Mouse (Mus musculus): ENCODE results near the gene Rnf212. TPM values are rescaled to one million over a fixed set of nuclear protein-coding genes. Genes with fewer than 3 reads are reported as not detected.

Rnf212 gene
- polyA plus RNA-seq, 1 experiment from 2014 or later: 0.95 TPM

DNA sequence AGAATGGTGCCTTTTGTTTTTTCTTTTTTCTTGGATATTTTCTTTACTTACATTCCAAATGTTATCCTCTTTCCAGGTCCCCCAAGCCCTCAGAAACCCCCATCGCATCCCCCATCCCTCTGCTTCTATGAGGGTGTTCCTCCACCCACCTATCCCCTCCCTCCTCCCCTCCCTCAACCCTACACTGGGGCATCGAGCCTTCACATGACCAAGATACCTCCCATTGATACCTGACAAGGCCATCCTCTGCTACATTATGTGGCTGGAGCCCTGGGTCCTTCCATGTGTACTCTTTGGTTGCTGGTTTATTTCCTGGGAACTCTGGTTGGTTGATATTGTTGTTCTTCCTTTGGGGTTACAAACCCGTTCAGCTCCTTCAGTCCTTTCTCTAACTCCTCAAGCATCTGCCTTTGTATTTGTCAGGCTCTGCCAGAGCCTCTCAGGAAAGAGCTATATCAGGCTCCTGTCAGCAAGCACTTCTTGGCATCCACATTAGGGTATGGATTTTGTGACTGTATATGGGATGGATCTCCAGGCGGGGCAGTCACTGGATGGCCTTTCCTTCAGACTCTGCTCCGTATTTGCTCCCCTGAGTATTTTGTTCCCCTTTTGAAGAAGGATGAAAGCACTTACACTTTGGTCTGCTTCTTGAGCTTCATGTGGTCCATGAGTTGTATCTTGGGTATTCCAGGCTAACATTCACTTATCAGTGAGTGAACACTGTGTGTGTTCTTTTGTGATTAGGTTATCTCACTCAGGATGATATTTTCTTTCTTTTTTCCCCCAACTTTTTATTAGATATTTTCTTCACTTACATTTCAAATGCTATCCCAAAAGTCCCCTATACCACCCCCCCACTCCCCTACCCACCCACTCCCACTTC, 24.2 kb downstream of the Rnf212 start:
- ATAC-seq (replicated peaks; ENCODE audit: low FRiP score) (no peak), DNase-seq (ENCODE audit: low spot score) (no peak)

DNA sequence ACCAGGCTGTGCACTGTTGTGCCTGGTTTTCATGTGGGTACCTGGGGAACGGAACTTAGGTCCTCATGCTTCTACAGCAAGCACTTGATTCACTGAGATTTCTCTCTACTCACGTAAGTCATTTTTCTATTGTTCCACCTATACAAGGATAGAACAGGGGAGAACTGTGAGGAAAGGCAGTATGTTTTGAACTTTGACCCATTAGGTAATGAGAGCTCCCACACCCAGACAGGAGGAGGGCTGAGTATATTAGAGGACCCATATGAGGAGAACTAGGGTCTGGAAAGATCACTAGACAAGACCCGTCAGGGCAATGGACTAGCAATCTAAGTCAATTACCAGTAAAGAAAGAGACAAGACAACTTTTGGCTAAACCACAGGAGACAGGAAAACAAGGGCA, 30.2 kb downstream of the Rnf212 start:
- H3K27ac ChIP-seq (ENCODE audit: low read depth, low read length): no peak overlapping the region
- H3K4me3 ChIP-seq (ENCODE audit: low read depth, low read length): no peak overlapping the region
- no peaks in the 10 kb centered on the region for H3K27me3 ChIP-seq (ENCODE audit: control insufficient read depth, insufficient read depth, low read length)
- no peak overlapping the region for H3K4me2 ChIP-seq (ENCODE audit: low read depth, low read length, severe bottlenecking)
- no peaks in the 10 kb centered on the region for H3K36me3 ChIP-seq (ENCODE audit: control insufficient read depth, insufficient read depth, low read length)
- no peaks in the 10 kb centered on the region for H3K9me3 ChIP-seq (ENCODE audit: control insufficient read depth, low read length)
- no peaks in the 10 kb centered on the region for H3K4me1 ChIP-seq (replicated peaks; ENCODE audit: control insufficient read depth, insufficient read depth, low read length)
- DNase-seq (ENCODE audit: low spot score) (no peak), ATAC-seq (replicated peaks; ENCODE audit: low FRiP score) (no peak)
- WGBS: 86% methylated on average over 3 of the region's 3 CpGs
- no peak overlapping the region for H3K9ac ChIP-seq (ENCODE audit: low read length)

More for the DNA sequence above, 24.2 kb downstream of the Rnf212 start:
- no peaks in the 10 kb centered on the region for H3K4me1 ChIP-seq (replicated peaks; ENCODE audit: control insufficient read depth, insufficient read depth, low read length)
- WGBS: 81% methylated on average over 5 of the region's 5 CpGs
- no peaks in the 10 kb centered on the region for H3K36me3 ChIP-seq (ENCODE audit: control insufficient read depth, insufficient read depth, low read length)
- H3K4me2 ChIP-seq (ENCODE audit: low read depth, low read length, severe bottlenecking): no peak overlapping the region
- H3K4me3 ChIP-seq (ENCODE audit: low read depth, low read length): no peak overlapping the region
- no peak overlapping the region for H3K27ac ChIP-seq (ENCODE audit: low read depth, low read length)
- H3K9ac ChIP-seq (ENCODE audit: low read length): no peak overlapping the region
- H3K9me3 ChIP-seq (ENCODE audit: control insufficient read depth, low read length): no peaks in the 10 kb centered on the region
- H3K27me3 ChIP-seq (ENCODE audit: control insufficient read depth, insufficient read depth, low read length): no peaks in the 10 kb centered on the region

DNA sequence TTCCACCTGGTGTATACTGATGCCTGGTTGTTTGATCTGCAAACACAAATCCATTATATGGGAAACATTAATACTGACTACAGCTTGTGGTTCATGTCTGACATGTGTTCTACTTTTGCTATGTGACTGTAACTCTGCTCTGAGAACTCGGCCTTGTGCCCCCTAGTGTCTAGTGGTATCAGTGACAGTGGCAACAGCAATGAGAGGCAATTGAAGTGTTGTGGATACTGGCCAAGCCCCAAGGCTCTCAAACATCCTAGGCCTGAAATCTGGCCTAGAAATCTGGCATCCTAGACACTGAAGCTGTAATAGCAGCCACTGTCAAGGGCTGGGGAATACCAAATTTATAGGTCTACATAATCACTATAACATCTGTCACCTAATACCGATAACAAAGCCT, 30.9 kb downstream of the Rnf212 start:
- H3K27me3 ChIP-seq (ENCODE audit: control insufficient read depth, insufficient read depth, low read length): no peaks in the 10 kb centered on the region
- no peak overlapping the region for H3K9ac ChIP-seq (ENCODE audit: low read length)
- DNase-seq (ENCODE audit: low spot score) (no peak), ATAC-seq (replicated peaks; ENCODE audit: low FRiP score) (no peak)
- H3K9me3 ChIP-seq (ENCODE audit: control insufficient read depth, low read length): no peaks in the 10 kb centered on the region
- no peak overlapping the region for H3K4me3 ChIP-seq (ENCODE audit: low read depth, low read length)
- no peaks in the 10 kb centered on the region for H3K36me3 ChIP-seq (ENCODE audit: control insufficient read depth, insufficient read depth, low read length)
- WGBS: 73% methylated on average over 2 of the region's 2 CpGs
- H3K4me1 ChIP-seq (replicated peaks; ENCODE audit: control insufficient read depth, insufficient read depth, low read length): no peaks in the 10 kb centered on the region
- H3K27ac ChIP-seq (ENCODE audit: low read depth, low read length): no peak overlapping the region
- no peak overlapping the region for H3K4me2 ChIP-seq (ENCODE audit: low read depth, low read length, severe bottlenecking)

DNA sequence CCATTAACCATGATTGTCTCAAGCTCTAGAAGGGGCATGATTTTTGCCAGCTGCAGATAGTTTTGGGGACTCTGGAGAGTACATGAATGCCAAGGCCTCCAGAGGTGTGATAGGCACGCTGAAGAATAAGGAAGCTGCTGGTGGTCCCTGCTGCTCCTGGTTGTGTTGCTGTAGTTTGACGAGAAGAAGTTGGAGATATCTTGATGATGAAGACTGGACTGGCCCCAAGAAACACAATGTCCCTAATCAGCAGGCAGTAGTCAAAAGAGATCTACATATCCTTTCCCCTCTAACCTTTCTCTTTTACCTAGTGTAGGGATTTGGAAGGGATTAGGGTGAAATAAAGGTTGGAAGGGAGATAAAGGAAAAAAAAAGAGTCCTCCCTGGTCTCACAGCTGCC, 32.2 kb downstream of the Rnf212 start:
- no peak overlapping the region for H3K27ac ChIP-seq (ENCODE audit: low read depth, low read length)
- H3K9me3 ChIP-seq (ENCODE audit: control insufficient read depth, low read length): no peaks in the 10 kb centered on the region
- H3K9ac ChIP-seq (ENCODE audit: low read length): no peak overlapping the region
- H3K27me3 ChIP-seq (ENCODE audit: control insufficient read depth, insufficient read depth, low read length): no peaks in the 10 kb centered on the region
- DNase-seq (ENCODE audit: low spot score) (no peak), ATAC-seq (replicated peaks; ENCODE audit: low FRiP score) (no peak)
- WGBS: 56% methylated on average over 2 of the region's 2 CpGs
- no peaks in the 10 kb centered on the region for H3K4me1 ChIP-seq (replicated peaks; ENCODE audit: control insufficient read depth, insufficient read depth, low read length)
- H3K4me2 ChIP-seq (ENCODE audit: low read depth, low read length, severe bottlenecking): no peak overlapping the region
- H3K36me3 ChIP-seq (ENCODE audit: control insufficient read depth, insufficient read depth, low read length): no peaks in the 10 kb centered on the region
- H3K4me3 ChIP-seq (ENCODE audit: low read depth, low read length): no peak overlapping the region

DNA sequence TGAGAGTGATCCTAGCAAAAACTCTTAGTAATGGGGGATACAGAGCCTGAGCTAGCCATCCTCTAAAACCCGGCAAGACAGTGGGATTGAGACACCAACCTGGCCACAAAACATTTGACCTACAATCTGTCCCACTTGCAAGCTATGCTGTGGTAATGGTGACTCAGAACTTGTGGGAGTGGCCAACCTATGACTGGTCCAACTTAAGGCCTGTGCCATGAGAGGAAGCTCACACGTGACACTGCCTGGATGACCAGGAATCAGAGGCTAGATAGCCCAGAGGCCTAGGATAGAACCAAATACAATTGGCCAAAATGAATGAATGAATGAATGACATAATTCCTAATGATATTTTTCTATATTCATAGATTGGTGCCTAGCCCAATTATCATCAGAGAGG, 32.9 kb downstream of the Rnf212 start:
- Histone ChIP-seq H3K9ac (ENCODE audit: low read length) (no peak overlapping the region), H3K4me2 (ENCODE audit: low read depth, low read length, severe bottlenecking) (no peak overlapping the region), H3K27me3 (ENCODE audit: control insufficient read depth, insufficient read depth, low read length) (no peaks in the 10 kb centered on the region), H3K27ac (ENCODE audit: low read depth, low read length) (no peak overlapping the region), H3K4me3 (ENCODE audit: low read depth, low read length) (no peak overlapping the region), H3K4me1 (replicated peaks; ENCODE audit: control insufficient read depth, insufficient read depth, low read length) (no peaks in the 10 kb centered on the region), H3K9me3 (ENCODE audit: control insufficient read depth, low read length) (no peaks in the 10 kb centered on the region), H3K36me3 (ENCODE audit: control insufficient read depth, insufficient read depth, low read length) (no peaks in the 10 kb centered on the region)
- 86% methylated on average over 2 of the region's 2 CpGs for WGBS
- DNase-seq (ENCODE audit: low spot score): no peak
- ATAC-seq (replicated peaks; ENCODE audit: low FRiP score): no peak

DNA sequence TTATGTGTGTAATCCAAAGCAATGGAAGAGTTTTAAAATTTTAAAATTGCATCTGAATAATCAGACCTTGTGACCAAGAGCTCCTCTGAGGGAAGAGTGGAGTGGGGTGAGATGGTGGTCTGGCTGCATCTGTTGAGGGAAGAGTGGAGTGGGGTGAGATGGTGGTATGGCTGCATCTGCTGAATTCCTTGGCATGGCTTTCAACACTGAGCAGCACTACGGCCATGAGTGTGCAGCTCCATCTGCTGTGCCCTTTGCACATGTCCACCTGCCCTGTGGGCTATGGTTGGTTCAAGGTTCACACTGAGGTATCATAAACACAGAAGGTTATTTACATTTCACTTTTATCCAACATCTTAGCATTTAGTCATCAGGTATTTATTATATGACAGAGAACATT, 47.4 kb downstream of the Rnf212 start:
- Histone ChIP-seq H3K4me2 (ENCODE audit: low read depth, low read length, severe bottlenecking) (no peak overlapping the region), H3K27ac (ENCODE audit: low read depth, low read length) (no peak overlapping the region), H3K4me1 (replicated peaks; ENCODE audit: control insufficient read depth, insufficient read depth, low read length) (no peaks in the 10 kb centered on the region), H3K9ac (ENCODE audit: low read length) (no peak overlapping the region), H3K4me3 (ENCODE audit: low read depth, low read length) (no peak overlapping the region), H3K9me3 (ENCODE audit: control insufficient read depth, low read length) (no peaks in the 10 kb centered on the region), H3K27me3 (ENCODE audit: control insufficient read depth, insufficient read depth, low read length) (no peaks in the 10 kb centered on the region), H3K36me3 (ENCODE audit: control insufficient read depth, insufficient read depth, low read length) (no peaks in the 10 kb centered on the region)
- DNase-seq (ENCODE audit: low spot score) (no peak), ATAC-seq (replicated peaks; ENCODE audit: low FRiP score) (no peak)
- 88% methylated on average over 1 of the region's 1 CpGs for WGBS

DNA sequence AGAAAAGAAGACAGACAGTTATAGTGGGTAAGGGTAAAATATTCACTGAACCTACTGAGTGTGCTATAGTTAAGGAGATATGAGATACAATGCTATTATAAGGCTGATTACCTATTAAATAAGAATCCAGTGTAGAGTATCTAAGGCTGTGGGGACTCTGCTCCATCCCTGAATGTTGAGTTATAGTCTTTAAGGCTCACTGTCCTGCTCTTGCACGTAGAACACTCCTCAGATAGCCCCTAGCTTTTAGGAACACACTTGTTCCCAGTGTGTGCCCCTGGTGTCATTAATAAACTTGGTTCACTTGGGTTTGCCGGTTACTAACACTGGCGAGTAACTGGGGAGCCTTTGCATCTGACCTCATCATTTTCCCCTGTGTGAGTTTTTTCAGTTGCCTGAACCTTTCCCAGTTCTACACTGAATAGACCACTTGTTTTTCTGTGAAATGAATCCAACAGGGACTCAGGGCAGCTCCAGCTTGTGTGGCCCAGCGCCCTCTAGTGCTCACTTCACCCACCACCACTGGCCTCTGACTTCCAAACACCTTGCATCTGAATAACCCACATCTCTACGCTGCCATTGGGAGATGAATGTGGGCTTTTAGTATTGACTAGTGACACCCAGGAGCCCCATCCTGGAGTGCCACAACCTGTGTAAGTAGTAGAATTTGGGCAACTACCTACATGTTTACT, 48.1 kb downstream of the Rnf212 start:
- Histone ChIP-seq H3K27ac (ENCODE audit: low read depth, low read length) (no peak overlapping the region), H3K9ac (ENCODE audit: low read length) (no peak overlapping the region), H3K27me3 (ENCODE audit: control insufficient read depth, insufficient read depth, low read length) (no peaks in the 10 kb centered on the region), H3K4me3 (ENCODE audit: low read depth, low read length) (no peak overlapping the region), H3K9me3 (ENCODE audit: control insufficient read depth, low read length) (no peaks in the 10 kb centered on the region), H3K36me3 (ENCODE audit: control insufficient read depth, insufficient read depth, low read length) (no peaks in the 10 kb centered on the region), H3K4me2 (ENCODE audit: low read depth, low read length, severe bottlenecking) (no peak overlapping the region), H3K4me1 (replicated peaks; ENCODE audit: control insufficient read depth, insufficient read depth, low read length) (no peaks in the 10 kb centered on the region)
- ATAC-seq (replicated peaks; ENCODE audit: low FRiP score): peak; percentile 91
- peak; percentile 86 for DNase-seq (ENCODE audit: low spot score)
- WGBS: 21% methylated on average over 5 of the region's 5 CpGs

DNA sequence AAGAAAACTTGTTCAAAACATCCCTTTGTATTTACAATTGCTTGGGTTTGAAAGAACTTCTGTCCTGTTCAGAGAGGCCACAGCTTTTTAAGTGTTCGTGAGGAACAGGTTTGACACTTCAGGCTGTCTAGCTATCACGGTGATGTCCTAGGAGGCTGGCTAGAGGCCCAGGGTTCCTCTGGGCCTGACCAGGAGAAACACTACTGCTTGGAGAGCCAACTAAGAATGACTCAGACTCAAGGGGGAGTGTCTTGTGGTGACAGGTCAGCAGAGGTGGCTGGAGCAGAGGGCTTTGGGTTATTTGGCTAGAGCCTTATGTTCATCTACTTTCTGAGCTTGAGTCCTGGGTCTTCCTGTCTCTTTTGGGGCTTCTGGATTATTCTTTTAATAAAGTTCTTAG, 50.8 kb downstream of the Rnf212 start:
- Histone ChIP-seq H3K4me2 (ENCODE audit: low read depth, low read length, severe bottlenecking) (no peak overlapping the region), H3K9me3 (ENCODE audit: control insufficient read depth, low read length) (no peaks in the 10 kb centered on the region), H3K4me3 (ENCODE audit: low read depth, low read length) (no peak overlapping the region), H3K4me1 (replicated peaks; ENCODE audit: control insufficient read depth, insufficient read depth, low read length) (no peaks in the 10 kb centered on the region), H3K9ac (ENCODE audit: low read length) (no peak overlapping the region), H3K27ac (ENCODE audit: low read depth, low read length) (no peak overlapping the region), H3K27me3 (ENCODE audit: control insufficient read depth, insufficient read depth, low read length) (no peaks in the 10 kb centered on the region), H3K36me3 (ENCODE audit: control insufficient read depth, insufficient read depth, low read length) (no peaks in the 10 kb centered on the region)
- DNase-seq (ENCODE audit: low spot score) (no peak), ATAC-seq (replicated peaks; ENCODE audit: low FRiP score) (no peak)
- WGBS: 75% methylated on average over 2 of the region's 2 CpGs

Measured in forebrain, embryonic 11.5 days (tissue).